Mouse (Mus musculus) lung, adult 2 months (tissue): Measurements from ENCODE around the gene Srf.

Experiments
- CTCF ChIP-seq: fragments of 200-500 bp; IDR thresholded peaks from 2 replicates; pipeline ENCODE4 v1.5.1; 2011; ENCODE audit warnings: mild to moderate bottlenecking, low read length, control low read depth; ENCODE audit not compliant: insufficient read depth
- POLR2A ChIP-seq: fragments of 200-500 bp; IDR thresholded peaks from 2 replicates; pipeline ENCODE4 v1.6.1; 2011; ENCODE audit warnings: low read depth, mild to moderate bottlenecking, control low read depth, low read length, borderline replicate concordance; ENCODE audit errors: extremely low read depth

GRCm38 (mm10) chr17:46549642-46550041 is 6.3 kb downstream of the Srf start:
- TF ChIP-seq CTCF (no peak), POLR2A (no peak)
